Comparison of ENCODE assay signal across 23 mouse cellular contexts in genomic region chr8:109959112-109959511, GRCm38 (mm10). TPM values are rescaled to one million over a fixed set of nuclear protein-coding genes. Genes with fewer than 3 reads are reported as not detected.
DNase-seq lines count a peak whose midpoint lies in the region; ATAC-seq lines count a peak whose summit lies in the region.
"Had no signal": no experiment of that assay in that cellular context is flagged by ENCODE, and none has a peak within 500 bp of the region (broad histone marks: within the 10 kb centered on the region; RNA-seq: fewer than 3 reads in every experiment).

No protein-coding gene starts in this region.

- H3K9ac ChIP-seq in embryonic facial prominence, embryonic 14.5 days (ENCODE audit: low read depth, low read length) = no peak overlapping the region
- H3K9ac ChIP-seq in stomach, embryonic 16.5 days (ENCODE audit: low read length) = no peak overlapping the region
- H3K9ac ChIP-seq in neural tube, embryonic 15.5 days (replicated peaks) = no peak overlapping the region
- H3K9ac ChIP-seq: forebrain, embryonic 15.5 days; heart, embryonic 15.5 days; hindbrain, embryonic 15.5 days had no signal

- H3K4me3 ChIP-seq in embryonic facial prominence, embryonic 14.5 days (ENCODE audit: low read depth, low read length) = no peak overlapping the region
- no peak overlapping the region for H3K4me3 ChIP-seq in embryonic facial prominence, embryonic 10.5 days
- H3K4me3 ChIP-seq in stomach, embryonic 16.5 days (replicated peaks; ENCODE audit: low read length) = no peak overlapping the region
- no peak overlapping the region for H3K4me3 ChIP-seq in neural tube, embryonic 15.5 days (replicated peaks)
- H3K4me3 ChIP-seq: forebrain, embryonic 15.5 days; heart, adult 2 months; heart, embryonic 15.5 days; hindbrain, embryonic 10.5 days; hindbrain, embryonic 15.5 days had no signal

- DNase-seq in embryonic facial prominence, embryonic 14.5 days (ENCODE audit: low spot score) = peak; percentile 57
- DNase-seq in embryonic facial prominence, embryonic 10.5 days (ENCODE audit: low spot score) = no peak
- DNase-seq in left cerebral cortex, postnatal 4 days = peak; percentile 24
- DNase-seq in left cerebral cortex, adult 9 months (ENCODE audit: low spot score in 2 of 2) = no peak
- DNase-seq in A20 (ENCODE audit: low read depth, low spot score) = peak; percentile 19
- DNase-seq: adrenal gland, postnatal 14 days; cerebellum, adult 18-20 months; cerebellum, adult 9-11 months; heart, adult 2 months had no signal

- peaks cover 17% of the 10 kb centered on the region; the same call in 1 of the 2 replicates for H3K4me1 ChIP-seq in embryonic facial prominence, embryonic 14.5 days (ENCODE audit: control insufficient read depth, insufficient read depth, low read length)
- peaks cover 38% of the 10 kb centered on the region for H3K4me1 ChIP-seq in embryonic facial prominence, embryonic 10.5 days
- peaks cover 22% of the 10 kb centered on the region for H3K4me1 ChIP-seq in stomach, embryonic 16.5 days (ENCODE audit: control insufficient read depth, insufficient read depth, low read length)
- H3K4me1 ChIP-seq in neural tube, embryonic 15.5 days = peaks cover 31% of the 10 kb centered on the region

- H3K27ac ChIP-seq in embryonic facial prominence, embryonic 14.5 days (replicated peaks; ENCODE audit: low read depth, low read length) = no peak overlapping the region
- H3K27ac ChIP-seq in embryonic facial prominence, embryonic 10.5 days (replicated peaks) = no peak overlapping the region
- H3K27ac ChIP-seq in stomach, embryonic 16.5 days (ENCODE audit: low read length) = peak overlapping the region; percentile 75; the same call in 1 of the 2 replicates
- H3K27ac ChIP-seq in neural tube, embryonic 15.5 days (replicated peaks) = no peak overlapping the region
- H3K27ac ChIP-seq: forebrain, embryonic 15.5 days; heart, adult 2 months; heart, embryonic 15.5 days; hindbrain, embryonic 10.5 days; hindbrain, embryonic 15.5 days had no signal

- no peaks in the 10 kb centered on the region for H3K9me3 ChIP-seq in embryonic facial prominence, embryonic 14.5 days (ENCODE audit: control insufficient read depth, low read length)
- no peaks in the 10 kb centered on the region for H3K9me3 ChIP-seq in embryonic facial prominence, embryonic 10.5 days
- H3K9me3 ChIP-seq in stomach, embryonic 16.5 days (replicated peaks; ENCODE audit: control insufficient read depth, low read length) = no peaks in the 10 kb centered on the region
- H3K9me3 ChIP-seq in neural tube, embryonic 15.5 days (replicated peaks) = no peaks in the 10 kb centered on the region
- H3K9me3 ChIP-seq: forebrain, embryonic 15.5 days; heart, embryonic 15.5 days; hindbrain, embryonic 10.5 days; hindbrain, embryonic 15.5 days had no signal

- intact Hi-C loops in left cerebral cortex, postnatal 4 days (cut with DNase I) = no loop called here

- H3K27me3 ChIP-seq in embryonic facial prominence, embryonic 14.5 days (replicated peaks; ENCODE audit: control insufficient read depth, insufficient read depth, low read length) = peaks cover 33% of the 10 kb centered on the region
- H3K27me3 ChIP-seq in embryonic facial prominence, embryonic 10.5 days (replicated peaks; ENCODE audit: low read depth, poor library complexity, severe bottlenecking) = peaks cover 58% of the 10 kb centered on the region
- H3K27me3 ChIP-seq in stomach, embryonic 16.5 days (ENCODE audit: control insufficient read depth, insufficient read depth, low read length) = peaks cover 15% of the 10 kb centered on the region
- peaks cover 39% of the 10 kb centered on the region for H3K27me3 ChIP-seq in neural tube, embryonic 15.5 days (replicated peaks)
- H3K27me3 ChIP-seq: Patski had no signal

- ATAC-seq in embryonic facial prominence, embryonic 14.5 days (ENCODE audit: low read depth) = peak; percentile 16; the same call in 1 of the 2 replicates
- ATAC-seq in stomach, embryonic 16.5 days (ENCODE audit: insufficient read depth, low FRiP score) = no peak
- no peak for ATAC-seq in neural tube, embryonic 15.5 days (ENCODE audit: low FRiP score)
- ATAC-seq: activated CD4-positive, CD25-positive, alpha-beta regulatory T cell, adult 4 months; forebrain, embryonic 15.5 days; inflammation-experienced regulatory T-cells, adult 6 months had no signal

- H3K4me2 ChIP-seq in embryonic facial prominence, embryonic 14.5 days (ENCODE audit: low read depth, low read length) = no peak overlapping the region
- no peak overlapping the region for H3K4me2 ChIP-seq in stomach, embryonic 16.5 days (ENCODE audit: low read depth, low read length)
- no peak overlapping the region for H3K4me2 ChIP-seq in neural tube, embryonic 15.5 days
- H3K4me2 ChIP-seq: forebrain, embryonic 15.5 days; heart, embryonic 11.5 days; heart, embryonic 15.5 days; hindbrain, embryonic 15.5 days had no signal

- WGBS in embryonic facial prominence, embryonic 14.5 days = 82% methylated on average over 4 of the region's 4 CpGs
- WGBS in embryonic facial prominence, embryonic 10.5 days = 82% methylated on average over 4 of the region's 4 CpGs
- WGBS in stomach, embryonic 16.5 days = 74% methylated on average over 4 of the region's 4 CpGs
- 55% methylated on average over 4 of the region's 4 CpGs for WGBS in neural tube, embryonic 15.5 days

- no peaks in the 10 kb centered on the region for H3K36me3 ChIP-seq in embryonic facial prominence, embryonic 14.5 days (ENCODE audit: control insufficient read depth, insufficient read depth, low read length)
- no peaks in the 10 kb centered on the region for H3K36me3 ChIP-seq in embryonic facial prominence, embryonic 10.5 days (replicated peaks)
- no peaks in the 10 kb centered on the region for H3K36me3 ChIP-seq in stomach, embryonic 16.5 days (ENCODE audit: control insufficient read depth, insufficient read depth, low read length)
- no peaks in the 10 kb centered on the region for H3K36me3 ChIP-seq in neural tube, embryonic 15.5 days
- H3K36me3 ChIP-seq: forebrain, embryonic 15.5 days; heart, embryonic 15.5 days; hindbrain, embryonic 10.5 days; hindbrain, embryonic 15.5 days had no signal

RNA-seq across cellular contexts. Expression of gene Marveld3, which starts 2.9 kb away (rescaled TPM):
- polyA plus RNA-seq in embryonic facial prominence, embryonic 14.5 days (2014; fragmentation: Nextera tagmentation; extraction: Ambion mirVana) = 1.8 and 2.1 TPM in 2 replicates
- polyA plus RNA-seq in embryonic facial prominence, embryonic 10.5 days (2016; fragmentation: Nextera tagmentation; extraction: Ambion mirVana) = 1.4 and 2.0 TPM in 2 replicates
- under 1 TPM; 0.18 to 0.24 TPM for total RNA-seq in left cerebral cortex, postnatal 4 days (2021)
- 6.5 and 7.1 TPM in 2 replicates for polyA plus RNA-seq in stomach, embryonic 16.5 days (2015; fragmentation: Nextera tagmentation; extraction: Ambion mirVana)
- 1.3 and 2.1 TPM in 2 replicates for polyA plus RNA-seq in neural tube, embryonic 15.5 days (2015; fragmentation: Nextera tagmentation; extraction: Ambion mirVana)
- total RNA-seq: gastrocnemius, adult 8-10 months had no signal
- polyA plus RNA-seq: activated CD4-positive, CD25-positive, alpha-beta regulatory T cell, adult 4 months; C2C12; heart, embryonic 11.5 days; inflammation-experienced regulatory T-cells, adult 6 months had no signal

RNA-seq across cellular contexts. Expression of gene Tat, which starts 31.1 kb away (rescaled TPM):
- polyA plus RNA-seq in embryonic facial prominence, embryonic 14.5 days (2014; fragmentation: Nextera tagmentation; extraction: Ambion mirVana) = 0.08 TPM in 1 of 2 replicates, not detected in the other
- polyA plus RNA-seq in embryonic facial prominence, embryonic 10.5 days (2016; fragmentation: Nextera tagmentation; extraction: Ambion mirVana) = not detected in 2 replicates
- not detected for total RNA-seq in left cerebral cortex, postnatal 4 days (2021)
- not detected in 2 replicates for polyA plus RNA-seq in stomach, embryonic 16.5 days (2015; fragmentation: Nextera tagmentation; extraction: Ambion mirVana)
- polyA plus RNA-seq in neural tube, embryonic 15.5 days (2015; fragmentation: Nextera tagmentation; extraction: Ambion mirVana) = not detected in 2 replicates
- polyA plus RNA-seq: activated CD4-positive, CD25-positive, alpha-beta regulatory T cell, adult 4 months; C2C12; embryonic facial prominence, embryonic 11.5 days; forebrain, embryonic 11.5 days; forebrain, embryonic 15.5 days; heart, embryonic 11.5 days; hindbrain, embryonic 10.5 days; hindbrain, embryonic 15.5 days; inflammation-experienced regulatory T-cells, adult 6 months had no signal

Comparison
In these comparisons a context has a peak if more than half of its experiments do, and no peak if none do; other contexts are left out.
1. DNase-seq: peak in embryonic facial prominence, embryonic 14.5 days (single experiment), left cerebral cortex, postnatal 4 days (single experiment) and A20 (single experiment); none in embryonic facial prominence, embryonic 10.5 days (single experiment) and left cerebral cortex, adult 9 months (0 of 2).